Mouse (Mus musculus): Measurements from ENCODE around the gene Scube3. TPM values are rescaled to one million over a fixed set of nuclear protein-coding genes. Genes with fewer than 3 reads are reported as not detected.
"Not testable (repeated sequence)": the region's sequence is repeated elsewhere in the genome, so short reads cannot be mapped to it uniquely, and the experiment has no call there.

The Scube3 gene
- polyA plus RNA-seq, 1 experiment from 2014 or later = 8.7 TPM

DNA sequence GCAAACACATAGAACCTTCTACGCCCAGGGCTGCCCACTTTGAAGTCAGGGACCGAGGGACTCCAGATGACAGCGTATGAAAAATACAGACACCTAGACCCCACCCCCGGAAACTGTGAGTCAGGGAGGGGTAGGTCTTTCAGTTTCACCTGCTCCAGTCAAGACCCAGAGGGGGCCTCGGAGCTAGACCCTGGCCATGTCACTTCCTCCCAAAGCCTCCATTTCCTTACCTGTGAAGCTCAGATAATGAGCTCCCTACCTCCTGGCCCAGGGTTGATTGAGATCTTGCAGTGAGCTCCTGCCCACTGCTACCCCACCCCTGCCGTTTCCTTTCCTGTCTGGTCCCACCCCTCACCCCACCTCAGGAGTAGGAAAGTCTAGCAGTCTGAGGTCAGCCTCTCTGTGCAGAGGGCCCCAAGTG is 70.0 kb downstream of the Scube3 start:
- DNase-seq (ENCODE audit: low spot score) = no peak
- H3K36me3 ChIP-seq (replicated peaks) = no peaks in the 10 kb centered on the region
- H3K27me3 ChIP-seq (replicated peaks; ENCODE audit: low read depth, poor library complexity, severe bottlenecking) = peaks cover 16% of the 10 kb centered on the region
- no peaks in the 10 kb centered on the region for H3K9me3 ChIP-seq
- H3K4me1 ChIP-seq = peaks cover 35% of the 10 kb centered on the region
- H3K4me3 ChIP-seq = no peak overlapping the region
- WGBS = 79% methylated on average over 6 of the region's 6 CpGs
- peak overlapping the region; percentile 25; the same call in 1 of the 2 replicates for H3K27ac ChIP-seq (replicated peaks)

GRCm38 (mm10) chr17:28212391-28212790 is 70.5 kb downstream of the Scube3 start:
- H3K4me3 ChIP-seq = no peak overlapping the region
- peaks cover 21% of the 10 kb centered on the region for H3K27me3 ChIP-seq (replicated peaks; ENCODE audit: low read depth, poor library complexity, severe bottlenecking)
- peaks cover 32% of the 10 kb centered on the region for H3K4me1 ChIP-seq
- WGBS = 67% methylated on average over 9 of the region's 9 CpGs
- no peak for DNase-seq (ENCODE audit: low spot score)
- H3K27ac ChIP-seq (replicated peaks) = 0 out of 2 replicates have a peak overlapping the region, but pooled peaks have one; percentile 25
- no peaks in the 10 kb centered on the region for H3K36me3 ChIP-seq (replicated peaks)
- H3K9me3 ChIP-seq = no peaks in the 10 kb centered on the region

DNA sequence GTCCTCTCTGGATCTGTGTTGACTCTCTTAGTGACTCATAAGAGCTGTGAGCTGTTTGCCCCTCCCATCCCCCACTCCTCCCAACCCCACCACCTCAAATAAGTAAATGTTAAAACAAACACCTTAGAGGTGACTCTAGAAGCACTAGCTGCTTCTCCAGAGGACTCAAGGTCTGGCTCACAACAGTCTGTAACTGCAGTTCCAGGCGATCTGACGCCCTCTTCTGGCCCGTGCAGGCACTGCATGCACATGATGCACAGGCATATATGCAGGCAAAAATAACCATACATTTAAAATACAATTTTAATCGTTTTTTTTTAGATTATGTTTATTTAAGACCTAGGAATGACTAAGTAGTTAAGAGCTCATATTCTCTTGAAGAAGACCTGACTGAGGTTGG is 71.3 kb downstream of the Scube3 start:
- 32% methylated on average over 4 of the region's 4 CpGs for WGBS

GRCm38 (mm10) chr17:28216791-28217190 is 74.8 kb downstream of the Scube3 start:
- H3K27me3 ChIP-seq (replicated peaks; ENCODE audit: low read depth, poor library complexity, severe bottlenecking) = peaks cover 17% of the 10 kb centered on the region
- H3K27ac ChIP-seq (replicated peaks) = no peak overlapping the region
- 80% methylated on average over 9 of the region's 9 CpGs for WGBS
- no peak overlapping the region for H3K4me3 ChIP-seq
- H3K4me1 ChIP-seq = peaks cover 30% of the 10 kb centered on the region
- H3K36me3 ChIP-seq (replicated peaks) = no peaks in the 10 kb centered on the region
- DNase-seq (ENCODE audit: low spot score) = no peak
- H3K9me3 ChIP-seq = no peaks in the 10 kb centered on the region

More for the DNA sequence above, 71.3 kb downstream of the Scube3 start:
- H3K27me3 ChIP-seq (replicated peaks; ENCODE audit: low read depth, poor library complexity, severe bottlenecking) = peaks cover 21% of the 10 kb centered on the region
- no peaks in the 10 kb centered on the region for H3K9me3 ChIP-seq
- DNase-seq (ENCODE audit: low spot score) = no peak
- no peak overlapping the region for H3K27ac ChIP-seq (replicated peaks)
- H3K4me1 ChIP-seq = peaks cover 32% of the 10 kb centered on the region
- H3K4me3 ChIP-seq = no peak overlapping the region
- no peaks in the 10 kb centered on the region for H3K36me3 ChIP-seq (replicated peaks)

GRCm38 (mm10) chr17:28217721-28218649 is 76.0 kb downstream of the Scube3 start:
- Histone ChIP-seq H3K4me3 (peak overlapping the region; percentile 33), H3K9me3 (no peaks in the 10 kb centered on the region), H3K27ac (replicated peaks) (peak overlapping the region; percentile 72), H3K4me1 (peaks cover 21% of the 10 kb centered on the region), H3K27me3 (replicated peaks; ENCODE audit: low read depth, poor library complexity, severe bottlenecking) (peaks cover 20% of the 10 kb centered on the region), H3K36me3 (replicated peaks) (no peaks in the 10 kb centered on the region)
- peak; percentile 40 for DNase-seq (ENCODE audit: low spot score)
- 23% methylated on average over 23 of the region's 23 CpGs for WGBS

DNA sequence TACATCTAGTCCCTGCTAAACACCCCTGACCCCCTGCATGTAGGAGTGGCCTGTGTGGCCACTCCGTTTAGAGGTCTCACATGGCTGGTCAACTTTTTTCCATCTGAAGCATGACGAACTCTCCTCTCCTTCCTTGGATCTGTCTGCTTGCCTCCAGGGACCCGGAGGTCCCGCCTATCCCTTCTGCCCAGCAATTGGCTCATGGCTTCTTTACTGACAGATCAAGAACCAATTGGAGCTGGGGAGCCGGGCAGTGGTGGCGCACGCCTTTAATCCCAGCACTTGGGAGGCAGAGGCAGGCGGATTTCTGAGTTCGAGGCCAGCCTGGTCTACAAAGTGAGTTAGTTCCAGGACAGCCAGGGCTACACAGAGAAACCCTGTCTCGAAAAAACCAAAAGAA is 80.5 kb downstream of the Scube3 start:
- not testable (repeated sequence) for H3K36me3 ChIP-seq (replicated peaks); DNase-seq (ENCODE audit: low spot score); H3K4me3 ChIP-seq; H3K9me3 ChIP-seq; H3K27ac ChIP-seq (replicated peaks)
- WGBS = 93% methylated on average over 10 of the region's 10 CpGs
- Histone ChIP-seq H3K4me1 (peaks cover 46% of the 10 kb centered on the region), H3K27me3 (replicated peaks; ENCODE audit: low read depth, poor library complexity, severe bottlenecking) (peaks cover 17% of the 10 kb centered on the region)

DNA sequence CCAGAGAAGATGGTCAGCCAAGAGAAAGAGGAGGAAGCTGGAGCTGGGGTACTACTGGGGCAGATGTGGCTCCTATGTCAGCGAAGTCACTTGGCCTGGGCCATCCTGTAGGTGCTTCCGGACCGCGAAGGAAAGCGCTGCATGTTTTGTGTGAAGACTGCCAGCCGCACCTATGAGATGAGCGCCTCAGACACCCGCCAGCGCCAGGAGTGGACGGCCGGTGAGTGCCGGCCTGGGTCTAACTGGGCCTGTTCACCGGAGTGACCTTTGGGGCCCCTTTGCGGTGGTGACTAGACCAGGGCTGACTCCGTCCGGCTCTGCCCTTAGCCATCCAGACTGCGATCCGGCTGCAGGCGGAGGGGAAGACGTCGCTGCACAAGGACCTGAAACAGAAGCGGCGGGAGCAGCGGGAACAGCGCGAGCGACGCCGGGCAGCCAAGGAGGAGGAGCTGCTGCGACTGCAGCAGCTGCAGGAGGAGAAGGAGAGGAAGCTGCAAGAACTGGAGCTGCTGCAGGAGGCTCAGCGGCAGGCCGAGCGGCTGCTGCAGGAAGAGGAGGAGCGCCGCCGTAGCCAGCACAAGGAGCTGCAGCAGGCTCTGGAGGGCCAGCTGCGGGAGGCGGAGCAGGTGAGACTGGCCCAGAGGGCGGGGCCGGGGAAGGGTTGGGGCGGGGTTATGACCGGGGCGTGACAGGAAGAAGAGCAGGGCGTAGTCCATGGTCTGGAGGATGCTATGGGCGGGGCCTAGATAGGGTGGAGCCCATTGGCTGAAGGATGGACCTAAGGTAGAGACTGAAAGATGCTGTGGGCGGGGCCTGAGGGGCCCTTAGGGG is 81.8 kb downstream of the Scube3 start:
- peak overlapping the region; percentile 71 for H3K4me3 ChIP-seq
- H3K9me3 ChIP-seq = no peaks in the 10 kb centered on the region
- DNase-seq (ENCODE audit: low spot score) = peak; percentile 96
- H3K27ac ChIP-seq (replicated peaks) = peak overlapping the region; percentile 89
- no peaks in the 10 kb centered on the region for H3K36me3 ChIP-seq (replicated peaks)
- H3K27me3 ChIP-seq (replicated peaks; ENCODE audit: low read depth, poor library complexity, severe bottlenecking) = peaks cover 10% of the 10 kb centered on the region
- under 1% methylated on average over 46 of the region's 46 CpGs for WGBS
- H3K4me1 ChIP-seq = peaks cover 36% of the 10 kb centered on the region

Other genes starting within 250 kb of the Scube3 start
- 18.0 and 19.4 TPM in 2 replicates for gene Anks1, start 232.8 kb upstream of the Scube3 start, polyA plus RNA-seq (2016; fragmentation: Nextera tagmentation; extraction: Ambion mirVana)
- 87.5 and 96.2 TPM in 2 replicates for gene Taf11, start 232.3 kb upstream of the Scube3 start, polyA plus RNA-seq (2016; fragmentation: Nextera tagmentation; extraction: Ambion mirVana)
- 0.54 and 0.83 TPM in 2 replicates for gene Tcp11, start 61.5 kb upstream of the Scube3 start, polyA plus RNA-seq (2016; fragmentation: Nextera tagmentation; extraction: Ambion mirVana)
- 32.8 and 35.9 TPM in 2 replicates for gene Zfp523, start 35.0 kb downstream of the Scube3 start, polyA plus RNA-seq (2016; fragmentation: Nextera tagmentation; extraction: Ambion mirVana)
- gene Def6, start 65.6 kb downstream of the Scube3 start, polyA plus RNA-seq (2016; fragmentation: Nextera tagmentation; extraction: Ambion mirVana) = 3.4 and 3.7 TPM in 2 replicates
- gene Ppard, start 90.6 kb downstream of the Scube3 start, polyA plus RNA-seq (2016; fragmentation: Nextera tagmentation; extraction: Ambion mirVana) = 1.4 and 1.9 TPM in 2 replicates
- gene Fance, start 171.4 kb downstream of the Scube3 start, polyA plus RNA-seq (2016; fragmentation: Nextera tagmentation; extraction: Ambion mirVana) = 28.4 and 30.9 TPM in 2 replicates
- gene Rpl10a, start 186.3 kb downstream of the Scube3 start, polyA plus RNA-seq (2016; fragmentation: Nextera tagmentation; extraction: Ambion mirVana) = 539 and 546 TPM in 2 replicates
- gene Tead3, start 208.7 kb downstream of the Scube3 start, polyA plus RNA-seq (2016; fragmentation: Nextera tagmentation; extraction: Ambion mirVana) = 8.4 and 9.2 TPM in 2 replicates
- 3.4 and 4.9 TPM in 2 replicates for gene Tulp1, start 223.1 kb downstream of the Scube3 start, polyA plus RNA-seq (2016; fragmentation: Nextera tagmentation; extraction: Ambion mirVana)

All from embryonic facial prominence, embryonic 10.5 days (tissue).